Comparison of ENCODE assay signal across 8 mouse cellular contexts in the genomic region with DNA sequence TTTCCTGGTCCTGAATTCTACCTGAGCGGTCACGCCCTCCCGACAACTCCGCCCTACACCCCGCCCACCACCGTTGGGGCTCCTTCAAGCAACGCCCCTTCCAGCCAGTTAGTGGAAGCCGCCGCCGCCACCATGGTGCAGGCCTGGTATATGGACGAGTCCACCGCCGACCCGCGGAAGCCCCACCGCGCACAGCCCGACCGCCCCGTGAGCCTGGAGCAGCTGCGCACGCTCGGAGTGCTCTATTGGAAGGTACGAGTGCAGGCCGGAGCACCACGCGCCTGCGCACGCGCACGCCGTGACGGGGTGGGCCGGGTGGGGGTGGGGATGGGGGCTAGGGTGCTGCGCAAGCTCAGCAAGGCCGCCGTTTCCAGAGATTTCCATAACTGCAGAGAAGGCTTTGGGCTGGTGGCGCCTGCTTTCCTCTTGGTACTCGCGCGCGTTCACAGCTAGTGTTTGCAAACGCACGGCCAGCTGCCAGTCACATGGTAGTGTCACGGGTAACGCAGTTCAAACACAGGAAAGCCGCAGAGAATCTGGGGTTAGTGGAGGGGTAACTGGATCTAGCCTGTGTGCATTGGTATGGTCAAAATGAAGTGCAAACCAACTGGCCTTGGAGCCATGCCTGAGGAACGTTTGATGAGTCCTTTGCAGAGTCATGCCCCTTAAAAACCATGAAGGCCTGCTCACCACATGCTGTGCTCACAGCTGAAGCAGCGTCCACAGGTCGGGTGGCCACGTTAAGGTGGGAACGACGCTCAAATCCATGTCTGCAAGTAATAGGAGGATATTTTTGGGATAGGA. TPM values are rescaled to one million over a fixed set of nuclear protein-coding genes. Genes with fewer than 3 reads are reported as not detected.
DNase-seq lines count a peak whose midpoint lies in the region; ATAC-seq and TF ChIP-seq lines count a peak whose summit lies in the region.

A gene (plus strand): TSS at position 111 of the 804 bp plus-strand sequence.

- H3K9me3 ChIP-seq in forebrain, embryonic 11.5 days (ENCODE audit: control insufficient read depth, low read length): no peaks in the 10 kb centered on the region
- H3K9me3 ChIP-seq in heart, embryonic 16.5 days (replicated peaks; ENCODE audit: control insufficient read depth, low read length): no peaks in the 10 kb centered on the region
- H3K9me3 ChIP-seq in liver, embryonic 15.5 days (replicated peaks): no peaks in the 10 kb centered on the region
- no peaks in the 10 kb centered on the region for H3K9me3 ChIP-seq in neural tube, embryonic 13.5 days

- no peaks in the 10 kb centered on the region; the same call in 1 of the 2 replicates for H3K36me3 ChIP-seq in forebrain, embryonic 11.5 days (ENCODE audit: control insufficient read depth, insufficient read depth, low read length)
- H3K36me3 ChIP-seq in heart, embryonic 16.5 days (ENCODE audit: control insufficient read depth, insufficient read depth): peaks cover 2% of the 10 kb centered on the region; the same call in 1 of the 2 replicates
- H3K36me3 ChIP-seq in liver, embryonic 15.5 days (replicated peaks): peaks cover 6% of the 10 kb centered on the region; the same call in 1 of the 2 replicates
- 0 out of 2 replicates have a peak, but pooled peaks cover 4% of the 10 kb centered on the region for H3K36me3 ChIP-seq in neural tube, embryonic 13.5 days
- H3K36me3 ChIP-seq in testis, adult 2 months (ENCODE audit: control insufficient read depth, insufficient read depth, low read length): no peaks in the 10 kb centered on the region

- TF ChIP-seq CTCF in testis, adult 2 months (IDR thresholded peaks at IDR 0.05; ENCODE audit: control insufficient read depth, insufficient read depth, insufficient replicate concordance, low read depth, low read length): no peak

- TF ChIP-seq POLR2A in testis, adult 2 months (IDR thresholded peaks at IDR 0.05; ENCODE audit: control insufficient read depth, low read depth, low read length): no peak; the same call in 1 of the 2 replicates

- H3K4me1 ChIP-seq in forebrain, embryonic 11.5 days (replicated peaks; ENCODE audit: control insufficient read depth, insufficient read depth, low read length): peaks cover 6% of the 10 kb centered on the region
- H3K4me1 ChIP-seq in heart, embryonic 16.5 days (ENCODE audit: control insufficient read depth, insufficient read depth, low read length): peaks cover 8% of the 10 kb centered on the region
- peaks cover 20% of the 10 kb centered on the region for H3K4me1 ChIP-seq in liver, embryonic 15.5 days (replicated peaks)
- peaks cover 9% of the 10 kb centered on the region for H3K4me1 ChIP-seq in neural tube, embryonic 13.5 days (replicated peaks)
- peaks cover 11% of the 10 kb centered on the region for H3K4me1 ChIP-seq in testis, adult 2 months (ENCODE audit: control insufficient read depth, insufficient read depth, low read length)

- H3K27me3 ChIP-seq in forebrain, embryonic 11.5 days (ENCODE audit: control insufficient read depth, insufficient read depth, low read length): no peaks in the 10 kb centered on the region
- no peaks in the 10 kb centered on the region for H3K27me3 ChIP-seq in heart, embryonic 16.5 days (ENCODE audit: control insufficient read depth, insufficient read depth, low read length)
- H3K27me3 ChIP-seq in liver, embryonic 15.5 days: no peaks in the 10 kb centered on the region
- no peaks in the 10 kb centered on the region for H3K27me3 ChIP-seq in neural tube, embryonic 13.5 days
- no peaks in the 10 kb centered on the region for H3K27me3 ChIP-seq in testis, adult 2 months (ENCODE audit: control insufficient read depth, insufficient read depth, low read length)

- H3K4me3 ChIP-seq in forebrain, embryonic 11.5 days (ENCODE audit: low read depth, low read length): peak within 1 kb of the TSS; percentile 48
- peak within 1 kb of the TSS; percentile 64 for H3K4me3 ChIP-seq in heart, embryonic 16.5 days (ENCODE audit: low read length)
- H3K4me3 ChIP-seq in liver, embryonic 15.5 days (replicated peaks): peak within 1 kb of the TSS; percentile 69
- H3K4me3 ChIP-seq in neural tube, embryonic 13.5 days: peak within 1 kb of the TSS; percentile 51
- H3K4me3 ChIP-seq in testis, adult 2 months (ENCODE audit: control insufficient read depth, low read depth, low read length): peak within 1 kb of the TSS; percentile 90

- peak within 1 kb of the TSS; percentile 52 for H3K9ac ChIP-seq in forebrain, embryonic 11.5 days (ENCODE audit: low read length)
- peak within 1 kb of the TSS; percentile 74 for H3K9ac ChIP-seq in heart, embryonic 16.5 days (ENCODE audit: low read length)
- peak within 1 kb of the TSS; percentile 59 for H3K9ac ChIP-seq in liver, embryonic 15.5 days
- H3K9ac ChIP-seq in neural tube, embryonic 13.5 days: peak within 1 kb of the TSS; percentile 74

- DNase-seq in CD8-positive naive resting alpha-beta T cell, adult 2 months (ENCODE audit: low read depth in 2 of 2, low spot score in 2 of 2): peak; percentile 68 to 75
- DNase-seq in c-Kit-positive CD71-negative TER-119-negative erythroid progenitor cells, embryonic 14.5 days (ENCODE audit: low read depth): peak; percentile 62
- peak; percentile 94 for DNase-seq in forebrain, embryonic 11.5 days (ENCODE audit: low spot score)
- DNase-seq in kidney, postnatal 36 days: peak; percentile 89 to 93

- 3% methylated on average over 53 of the region's 53 CpGs for WGBS in forebrain, embryonic 11.5 days
- 4% methylated on average over 44 of the region's 53 CpGs for WGBS in heart, embryonic 16.5 days
- 1% methylated on average over 53 of the region's 53 CpGs for WGBS in liver, embryonic 15.5 days (ENCODE audit: insufficient replicate concordance)
- WGBS in neural tube, embryonic 13.5 days: 3% methylated on average over 53 of the region's 53 CpGs

- H3K27ac ChIP-seq in forebrain, embryonic 11.5 days (ENCODE audit: low read depth, low read length): peak within 1 kb of the TSS; percentile 72
- peak within 1 kb of the TSS; percentile 86 for H3K27ac ChIP-seq in heart, embryonic 16.5 days (ENCODE audit: low read length)
- peak within 1 kb of the TSS; percentile 79 for H3K27ac ChIP-seq in liver, embryonic 15.5 days (replicated peaks)
- H3K27ac ChIP-seq in neural tube, embryonic 13.5 days (replicated peaks): peak within 1 kb of the TSS; percentile 94
- peak within 1 kb of the TSS; percentile 68 for H3K27ac ChIP-seq in testis, adult 2 months (ENCODE audit: control insufficient read depth, insufficient read depth, low read depth, low read length)

- peak; percentile 95 for ATAC-seq in forebrain, embryonic 11.5 days (replicated peaks; ENCODE audit: low FRiP score)
- peak; percentile 93 for ATAC-seq in heart, embryonic 16.5 days (replicated peaks; ENCODE audit: extremely low read depth, insufficient read depth, low FRiP score)
- peak; percentile 86 for ATAC-seq in liver, embryonic 15.5 days (ENCODE audit: insufficient read depth)
- peak; percentile 99 for ATAC-seq in neural tube, embryonic 13.5 days (ENCODE audit: low read depth)

- H3K4me2 ChIP-seq in forebrain, embryonic 11.5 days (ENCODE audit: low read depth, low read length, severe bottlenecking): peak within 1 kb of the TSS; percentile 49
- H3K4me2 ChIP-seq in heart, embryonic 16.5 days (ENCODE audit: low read depth, low read length): peak within 1 kb of the TSS; percentile 83
- peak within 1 kb of the TSS; percentile 84 for H3K4me2 ChIP-seq in liver, embryonic 15.5 days
- H3K4me2 ChIP-seq in neural tube, embryonic 13.5 days: peak within 1 kb of the TSS; percentile 59

RNA-seq across cellular contexts. Expression of the gene that starts here (rescaled TPM):
- 54.6 and 56.9 TPM in 2 replicates for polyA plus RNA-seq in forebrain, embryonic 11.5 days (2014; fragmentation: Nextera tagmentation; extraction: Ambion mirVana)
- 51.1 and 54.0 TPM in 2 replicates for polyA plus RNA-seq in heart, embryonic 16.5 days (2015; fragmentation: Nextera tagmentation; extraction: Ambion mirVana)
- 53.4 and 56.7 TPM in 2 replicates for polyA plus RNA-seq in liver, embryonic 15.5 days (2015; fragmentation: Nextera tagmentation; extraction: Ambion mirVana)
- polyA plus RNA-seq in neural tube, embryonic 13.5 days (2015; fragmentation: Nextera tagmentation; extraction: Ambion mirVana): 29.6 and 30.5 TPM in 2 replicates
- 3.8 and 4.1 TPM in 2 replicates for polyA plus RNA-seq in testis, adult 2 months (2012; rRNA removed)

Comparison
In these comparisons a context has a peak if more than half of its experiments do, and no peak if none do; other contexts are left out.
1. Peak in every context shown above with its lines: DNase-seq, ATAC-seq, H3K4me3 ChIP-seq and H3K27ac ChIP-seq.